Mouse (Mus musculus): ENCODE measurements around the gene Gm20379.
A peak's percentile ranks its signal among the peaks of the same experiment; 100 is the strongest.

Gene Gm20379

DNA sequence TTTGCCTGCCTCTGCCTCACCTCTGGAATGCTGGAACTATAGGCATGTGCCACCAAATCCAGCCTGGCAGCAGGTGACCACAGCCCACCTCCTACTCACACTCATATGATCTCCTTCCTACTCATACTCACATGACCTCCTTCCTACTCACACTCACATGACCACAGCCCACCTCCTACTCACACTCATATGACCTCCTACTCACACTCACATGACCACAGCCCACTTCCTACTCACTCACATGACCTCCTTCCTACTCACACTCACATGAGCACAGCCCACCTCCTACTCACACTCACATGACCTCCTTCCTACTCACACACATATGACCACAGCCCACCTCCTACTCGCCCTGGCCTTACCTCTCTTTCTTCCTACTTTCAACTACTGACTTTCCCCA lies 31.1 kb downstream of the Gm20379 start:
- no peak for DNase-seq (ENCODE audit: low spot score)

DNA sequence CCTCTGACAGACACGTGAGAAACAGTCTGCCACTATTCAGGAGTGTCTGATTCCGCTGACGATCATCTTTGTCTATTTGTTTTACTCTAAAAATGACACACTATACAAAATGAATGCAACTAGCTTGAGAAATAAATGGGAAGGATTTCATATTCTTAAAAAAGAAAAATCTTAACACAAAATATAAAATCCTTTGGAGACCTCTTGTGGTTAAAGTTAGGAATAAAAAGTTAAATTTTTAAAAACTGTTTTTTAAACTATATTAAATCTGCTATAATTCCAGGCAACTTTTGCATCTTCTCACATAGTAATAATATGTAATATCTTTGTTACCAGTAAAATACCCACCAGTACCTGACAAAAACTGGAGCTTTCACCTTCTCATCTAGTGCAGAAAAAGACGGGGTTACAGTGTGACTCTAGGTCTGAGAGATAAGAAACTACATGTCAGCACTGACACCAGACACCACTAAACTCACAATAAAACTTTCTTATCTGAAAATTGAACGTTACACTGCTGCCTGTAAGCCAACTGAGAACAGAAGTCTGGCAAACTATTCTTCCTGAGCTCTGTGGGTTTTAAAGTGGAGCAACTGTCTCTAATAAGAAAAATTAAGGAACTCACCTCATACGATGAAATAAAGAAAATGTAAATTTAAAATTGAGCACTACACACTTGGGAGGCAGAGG lies 32.1 kb downstream of the Gm20379 start:
- no peak for DNase-seq (ENCODE audit: low spot score)

DNA sequence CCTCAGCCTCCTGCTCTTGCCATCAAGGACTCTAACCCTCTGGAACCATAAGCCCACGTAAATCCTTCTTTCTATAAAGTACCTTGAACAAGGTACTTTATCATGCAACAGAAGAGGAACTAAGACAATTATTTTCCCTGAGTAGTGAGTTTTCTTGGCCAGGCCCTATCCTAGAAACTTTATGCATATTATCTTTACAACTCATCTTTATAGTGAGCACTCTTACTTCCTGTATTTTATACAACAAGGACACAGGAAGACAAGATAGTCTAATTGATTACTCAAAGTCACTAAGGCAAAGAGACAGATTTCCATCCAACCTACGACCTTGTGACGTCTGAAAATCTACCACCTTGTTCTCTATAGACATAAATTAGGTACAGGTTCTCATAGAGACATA lies 34.0 kb downstream of the Gm20379 start:
- no peak for DNase-seq (ENCODE audit: low spot score)

DNA sequence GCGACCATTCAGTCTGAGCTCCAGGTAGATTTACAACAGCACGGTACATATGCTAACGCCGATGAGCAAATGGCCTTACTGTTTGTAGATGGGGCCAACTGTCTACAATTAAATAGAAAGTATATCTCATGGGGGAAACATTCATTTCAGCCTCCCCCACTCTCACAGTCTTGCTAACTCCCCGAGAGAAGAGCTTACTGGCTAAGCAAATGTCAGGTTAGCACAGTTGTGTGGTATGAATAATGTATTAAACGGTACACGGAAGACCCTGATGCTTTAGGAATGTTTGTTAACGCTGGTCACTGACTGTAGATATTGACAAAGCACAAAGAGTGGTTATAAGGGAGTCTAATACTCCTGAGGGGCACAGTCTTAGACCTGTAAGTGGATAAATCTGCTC lies 38.3 kb downstream of the Gm20379 start:
- DNase-seq (ENCODE audit: low spot score) = no peak

DNA sequence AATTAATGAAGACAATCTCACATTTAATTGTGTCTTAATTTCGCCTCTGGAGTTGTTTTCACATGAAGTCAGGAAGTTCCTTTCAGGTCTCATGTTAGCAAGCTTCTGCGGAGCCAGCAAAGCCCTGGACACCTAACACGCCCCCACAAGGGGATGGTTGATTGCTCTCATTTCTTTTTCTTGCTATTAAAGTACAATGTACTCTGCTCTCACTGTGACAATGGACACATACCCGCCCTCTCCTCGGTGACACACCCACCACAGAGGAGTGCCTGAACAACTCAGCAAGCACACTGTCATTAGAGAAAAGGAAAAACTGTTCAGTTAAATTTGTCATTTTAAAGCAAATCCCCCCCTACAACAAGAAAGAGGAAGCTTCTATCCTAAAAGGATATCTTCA lies 40.6 kb downstream of the Gm20379 start:
- DNase-seq (ENCODE audit: low spot score) = no peak

DNA sequence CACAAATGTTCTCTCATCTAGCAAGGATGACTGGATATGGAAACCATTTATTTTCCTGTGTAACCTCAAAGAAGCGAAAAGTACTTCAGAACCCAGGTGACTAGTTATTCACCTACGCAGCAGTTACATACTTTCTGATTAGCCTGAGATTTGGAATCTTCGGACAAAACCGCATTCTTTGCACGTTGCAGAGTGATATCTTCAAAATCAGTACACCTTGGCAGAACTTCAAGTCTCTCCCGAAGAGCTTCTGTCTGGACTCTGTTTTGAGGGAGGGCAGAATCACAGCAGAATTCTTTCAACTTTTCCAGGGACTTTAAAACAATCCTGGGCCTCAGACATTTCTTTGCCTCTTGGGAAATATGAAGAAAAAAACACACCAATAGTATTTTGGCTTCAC lies 45.3 kb downstream of the Gm20379 start:
- DNase-seq (ENCODE audit: low spot score) = no peak

DNA sequence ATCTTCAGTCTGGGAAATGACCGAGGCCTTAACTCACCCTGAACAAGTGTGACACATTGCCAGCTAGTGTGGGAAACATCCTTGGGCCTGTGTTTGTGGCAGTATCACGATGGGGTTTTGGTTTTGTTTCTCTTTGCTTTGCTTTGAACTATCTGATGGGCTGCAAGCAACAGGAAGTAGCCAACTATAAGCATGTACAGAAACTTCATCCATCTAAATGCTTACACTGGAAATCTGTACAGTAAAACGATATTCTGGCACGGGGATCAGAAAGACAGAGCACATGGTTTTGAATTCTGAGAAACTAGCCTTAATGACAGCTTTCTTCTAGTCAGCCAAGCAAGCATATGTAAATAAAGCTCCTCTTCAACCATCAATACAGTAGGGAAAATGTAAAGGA lies 48.2 kb downstream of the Gm20379 start:
- no peak for DNase-seq (ENCODE audit: low spot score)

DNA sequence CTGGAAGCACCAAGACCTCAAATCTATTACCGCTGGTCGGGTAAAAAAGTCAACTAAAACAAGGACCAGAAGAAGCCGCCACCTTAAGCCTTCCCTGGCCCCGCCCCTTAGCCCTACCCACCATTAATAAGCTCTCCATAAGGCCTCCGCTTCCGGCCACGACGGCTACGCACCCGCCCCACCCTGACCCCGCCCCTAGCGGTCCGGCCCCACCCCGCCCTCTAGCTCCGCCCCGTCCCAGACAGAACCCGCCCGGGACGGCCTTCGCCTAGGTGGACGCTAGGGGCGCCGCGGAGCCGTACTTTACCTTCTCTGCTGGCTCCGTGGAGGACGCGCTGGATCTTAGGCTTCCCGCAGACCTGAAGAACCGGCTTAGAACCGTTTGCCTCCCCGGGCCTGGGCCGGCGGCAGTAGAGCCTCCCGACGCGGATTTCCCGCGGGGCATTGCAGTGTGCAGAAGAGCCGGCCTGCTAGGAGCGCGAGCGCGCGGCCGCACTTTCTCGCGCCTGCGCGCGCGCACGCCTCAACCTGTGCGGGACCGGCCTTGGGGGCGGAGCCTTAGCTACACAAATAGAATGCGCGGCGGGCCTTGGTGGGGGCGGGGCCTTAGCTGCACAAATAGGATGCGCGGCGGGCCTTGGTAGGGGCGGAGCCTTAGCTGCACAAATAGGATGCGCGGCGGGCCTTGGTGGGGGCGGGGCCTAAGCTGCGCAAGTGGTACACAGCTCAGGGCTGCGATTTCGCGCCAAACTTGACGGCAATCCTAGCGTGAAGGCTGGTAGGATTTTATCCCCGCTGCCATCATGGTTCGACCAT lies 48.9 kb downstream of the Gm20379 start, which contains the start of the genes Dhfr and Msh3:
Dhfr (plus strand) TSS at position 271 of the 816 bp plus-strand sequence.
Msh3 (minus strand) TSS at position 548 of the 816 bp plus-strand sequence.
- DNase-seq (ENCODE audit: low spot score) = peak; percentile 97

DNA sequence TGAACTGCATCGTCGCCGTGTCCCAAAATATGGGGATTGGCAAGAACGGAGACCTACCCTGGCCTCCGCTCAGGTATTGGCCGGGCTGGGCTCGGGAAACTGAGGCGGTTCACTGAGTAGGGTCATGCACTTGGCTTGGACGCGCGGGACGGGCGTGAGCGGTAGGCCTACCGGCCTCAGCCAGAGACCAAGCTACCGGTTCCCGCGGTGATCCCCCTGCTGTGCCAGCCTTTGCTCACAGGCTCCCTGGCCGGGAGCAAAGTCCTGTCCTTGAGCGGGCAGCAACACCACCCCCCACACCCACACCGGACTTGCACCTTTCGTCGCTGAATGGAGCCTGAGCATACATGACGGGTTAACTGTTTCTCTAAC lies 49.5 kb downstream of the Gm20379 start:
- no peak for DNase-seq (ENCODE audit: low spot score)

DNA sequence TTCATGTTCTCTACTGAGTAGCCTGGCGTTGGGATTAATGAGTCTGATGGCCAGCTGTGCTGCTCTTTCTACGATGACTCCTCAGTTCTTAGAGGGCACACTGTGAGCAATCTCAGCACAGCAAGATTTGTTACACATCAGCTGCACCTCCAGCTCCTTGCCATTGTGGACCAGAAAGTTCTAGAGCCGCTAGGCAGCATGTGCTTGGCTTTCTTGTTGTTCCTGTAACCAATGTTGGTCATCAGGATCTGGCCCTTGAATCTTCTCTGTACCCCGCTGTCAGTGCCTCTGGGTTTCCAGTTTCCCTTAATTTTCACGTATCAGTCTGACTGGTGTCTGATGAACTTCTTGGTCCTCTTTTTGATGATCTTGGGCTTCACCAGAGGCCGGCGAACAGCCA lies 50.6 kb downstream of the Gm20379 start:
- no peak for DNase-seq (ENCODE audit: low spot score)

Measured in spleen, adult 12 weeks (tissue).